Mouse (Mus musculus) heart, postnatal 0 days (tissue): ENCODE data around the gene Pheta1. TPM values are rescaled to one million over a fixed set of nuclear protein-coding genes. Genes with fewer than 3 reads are reported as not detected.
A peak's percentile ranks its signal among the peaks of the same experiment; 100 is the strongest.

Experiments
- ATAC-seq: fragments of 200-750 bp; cut with Nextera tagmentation; 2 replicates; pipeline ENCODE4 v1.8.0; 2017; ENCODE audit warnings: low read depth, moderate number of reproducible peaks, moderate library complexity; ENCODE audit not compliant: insufficient read depth
- DNase-seq: peaks from one replicate; pipeline ENCODE4 v3.0.0-alpha.2; 2016; ENCODE audit warnings: low spot score
- H3K27ac ChIP-seq: fragments of 300-500 bp; sonication (generic); 2 replicates; pipeline ENCODE4 v1.5.1; 2014; ENCODE audit warnings: low read depth, mild to moderate bottlenecking
- H3K27me3 ChIP-seq: fragments of 300-500 bp; sonication (generic); 2 replicates; pipeline ENCODE4 v1.6.1; 2014; ENCODE audit warnings: low read length, mixed read lengths; ENCODE audit not compliant: control insufficient read depth, insufficient read depth
- H3K36me3 ChIP-seq: fragments of 300-500 bp; sonication (generic); replicated peaks from 2 replicates; pipeline ENCODE4 v1.6.1; 2014; ENCODE audit warnings: low read length, mixed read lengths; ENCODE audit not compliant: control insufficient read depth, insufficient read depth
- H3K4me1 ChIP-seq: fragments of 300-500 bp; sonication (generic); 2 replicates; pipeline ENCODE4 v1.6.1; 2014; ENCODE audit warnings: antibody characterized with exemption; ENCODE audit not compliant: control insufficient read depth, insufficient read depth
- H3K4me2 ChIP-seq: fragments of 300-500 bp; sonication (generic); 2 replicates; pipeline ENCODE4 v1.6.1; 2014; ENCODE audit warnings: low read depth, mild to moderate bottlenecking, low read length, moderate library complexity
- H3K4me3 ChIP-seq: fragments of 300-500 bp; sonication (generic); 2 replicates; pipeline ENCODE4 v1.5.1; 2014; ENCODE audit warnings: low read depth, low read length
- H3K9ac ChIP-seq: fragments of 300-500 bp; sonication (generic); replicated peaks from 2 replicates; pipeline ENCODE4 v1.6.1; 2014; ENCODE audit warnings: low read depth, low read length, mixed read lengths
- H3K9me3 ChIP-seq: fragments of 300-500 bp; sonication (generic); replicated peaks from 2 replicates; pipeline ENCODE4 v1.6.1; 2016; ENCODE audit warnings: low read length; ENCODE audit not compliant: control insufficient read depth
- CTCF ChIP-seq: IDR thresholded peaks from 2 replicates; pipeline ENCODE4 v1.5.1; 2016; ENCODE audit warnings: antibody characterized with exemption, control low read depth, low read depth
- EP300 ChIP-seq: IDR thresholded peaks from 2 replicates; pipeline ENCODE4 v1.6.1; 2016; ENCODE audit warnings: antibody characterized with exemption, low read depth
- WGBS: fragments of 180-500 bp; shearing (Covaris S2); extraction: QIAGEN DNeasy Blood & Tissue Kit; methylation state at CpG from one replicate; pipeline ENCODE4 v1.1.7; 2014; 5-methylcytosine and 5-hydroxymethylcytosine counted together
- polyA plus RNA-seq: library from polyadenylated mRNA; unstranded; fragments of >200 nt; fragmentation: Nextera tagmentation; extraction: Ambion mirVana; gene quantifications from 2 replicates; pipeline ENCODE4 v1.2.1, GENCODE M21; 2015
- total RNA-seq: library from RNA; depleted of rRNA; stranded (reverse); fragments of >200 nt; gene quantifications from 2 replicates; pipeline ENCODE4 v1.2.3, GENCODE M21; 2014; ENCODE audit warnings: low replicate concordance; rRNA removed

Pheta1 gene
- 25.2 and 32.2 TPM in 2 replicates for total RNA-seq
- polyA plus RNA-seq: 16.4 and 17.8 TPM in 2 replicates

- H3K4me1 ChIP-seq: peaks cover 35% of the 10 kb centered on the region
- under 1% methylated on average over 30 of the region's 42 CpGs for WGBS
- peak within 1 kb of the TSS; percentile 91 for H3K4me2 ChIP-seq
- ATAC-seq (peak; percentile 91), DNase-seq (peak; percentile 86)
- no peak for TF ChIP-seq EP300
- TF ChIP-seq CTCF: no peak
- peak within 1 kb of the TSS; percentile 94 for H3K4me3 ChIP-seq
- H3K9me3 ChIP-seq: no peaks in the 10 kb centered on the region
- H3K9ac ChIP-seq: peak within 1 kb of the TSS; percentile 91
- peak within 1 kb of the TSS; percentile 90 for H3K27ac ChIP-seq
- peaks cover 20% of the 10 kb centered on the region for H3K36me3 ChIP-seq
- H3K27me3 ChIP-seq: peaks cover 8% of the 10 kb centered on the region; the same call in 1 of the 2 replicates
These were observed at the start of gene Pheta1 for GRCm38 (mm10) chr5:121848743-121849142. TSS of gene Pheta1 (plus strand) at chr5:121848984.

GRCm38 (mm10) chr5:121807186-121807585 lies 41.6 kb upstream of the Pheta1 start:
- Histone ChIP-seq H3K9ac (no peak overlapping the region), H3K27me3 (no peaks in the 10 kb centered on the region)

GRCm38 (mm10) chr5:121808202-121808601 lies 40.6 kb upstream of the Pheta1 start:
- ATAC-seq (no peak), DNase-seq (no peak)
- no peaks in the 10 kb centered on the region for H3K27me3 ChIP-seq
- peaks cover 53% of the 10 kb centered on the region for H3K36me3 ChIP-seq
- H3K9me3 ChIP-seq: no peaks in the 10 kb centered on the region
- H3K4me3 ChIP-seq: no peak overlapping the region
- 93% methylated on average over 2 of the region's 2 CpGs for WGBS
- no peak overlapping the region for H3K4me2 ChIP-seq
- H3K4me1 ChIP-seq: peaks cover 13% of the 10 kb centered on the region
- no peak overlapping the region for H3K9ac ChIP-seq
- no peak overlapping the region for H3K27ac ChIP-seq
- TF ChIP-seq CTCF: no peak
- no peak for TF ChIP-seq EP300

More at GRCm38 (mm10) chr5:121807186-121807585, 41.6 kb upstream of the Pheta1 start:
- Histone ChIP-seq H3K36me3 (peaks cover 52% of the 10 kb centered on the region), H3K4me3 (no peak overlapping the region), H3K27ac (no peak overlapping the region), H3K4me2 (no peak overlapping the region), H3K4me1 (peaks cover 13% of the 10 kb centered on the region), H3K9me3 (no peaks in the 10 kb centered on the region)
- 84% methylated on average over 3 of the region's 3 CpGs for WGBS
- TF ChIP-seq CTCF (no peak), EP300 (no peak)
- DNase-seq: no peak
- ATAC-seq: no peak

GRCm38 (mm10) chr5:121809667-121810224 lies 39.0 kb upstream of the Pheta1 start:
- no peak for TF ChIP-seq CTCF
- TF ChIP-seq EP300: no peak
- Histone ChIP-seq H3K9ac (no peak overlapping the region), H3K4me2 (no peak overlapping the region), H3K4me1 (peaks cover 13% of the 10 kb centered on the region), H3K36me3 (peaks cover 52% of the 10 kb centered on the region), H3K27ac (peak overlapping the region; percentile 54), H3K27me3 (no peaks in the 10 kb centered on the region), H3K9me3 (no peaks in the 10 kb centered on the region), H3K4me3 (no peak overlapping the region)
- DNase-seq (peak; percentile 61), ATAC-seq (peak; percentile 80)
- WGBS: 12% methylated on average over 5 of the region's 5 CpGs

GRCm38 (mm10) chr5:121810331-121811151 lies 38.2 kb upstream of the Pheta1 start:
- peaks cover 13% of the 10 kb centered on the region for H3K4me1 ChIP-seq
- ATAC-seq (no peak), DNase-seq (no peak)
- no peaks in the 10 kb centered on the region for H3K9me3 ChIP-seq
- 68% methylated on average over 17 of the region's 17 CpGs for WGBS
- no peak overlapping the region for H3K9ac ChIP-seq
- H3K36me3 ChIP-seq: peaks cover 49% of the 10 kb centered on the region
- no peak overlapping the region for H3K4me3 ChIP-seq
- H3K27ac ChIP-seq: peak overlapping the region; percentile 54
- H3K27me3 ChIP-seq: no peaks in the 10 kb centered on the region
- TF ChIP-seq CTCF (no peak), EP300 (no peak)
- H3K4me2 ChIP-seq: no peak overlapping the region
